Mouse (Mus musculus) regulatory T cell (primary cell): ENCODE results near the gene Prr12.
"Not testable (repeated sequence)": the region's sequence is repeated elsewhere in the genome, so short reads cannot be mapped to it uniquely, and the experiment has no call there.

Source experiments
- in situ Hi-C: fragments of 300-600 bp; cut with MboI, MseI; formaldehyde crosslinking; loops from one replicate; pipeline ENCODE4 v1.15.1; 2025; ENCODE audit warnings: high pct_unique_total_duplicates

Gene Prr12

GRCm38 (mm10) chr7:45052862-45053116 is at the start of gene Prr12:
Gene Prr12, minus strand, starts transcription at chr7:45052881.
- in situ Hi-C loops = no loop called here

GRCm38 (mm10) chr7:45102441-45102840 is 49.8 kb upstream of the Prr12 start:
- in situ Hi-C loops = no loop called here

DNA sequence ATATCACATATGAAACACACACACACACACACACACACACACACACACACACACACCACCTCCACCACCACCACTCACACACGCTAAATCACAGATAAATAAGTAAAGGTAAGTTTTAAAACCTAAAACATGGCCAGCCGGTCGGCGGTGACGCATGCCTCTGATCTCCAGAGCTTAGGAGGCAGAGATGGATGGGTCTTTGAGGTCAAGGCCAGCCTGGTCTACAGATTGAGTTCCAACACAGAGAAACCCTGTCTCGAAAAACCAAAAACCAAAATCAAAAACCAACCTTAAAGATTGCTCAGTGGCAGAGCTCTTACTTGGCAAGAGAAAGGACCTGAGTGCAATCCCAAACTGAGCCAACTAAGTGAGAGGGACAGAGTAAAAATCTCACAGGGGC is 47.4 kb upstream of the Prr12 start:
- in situ Hi-C loops = no loop called here

DNA sequence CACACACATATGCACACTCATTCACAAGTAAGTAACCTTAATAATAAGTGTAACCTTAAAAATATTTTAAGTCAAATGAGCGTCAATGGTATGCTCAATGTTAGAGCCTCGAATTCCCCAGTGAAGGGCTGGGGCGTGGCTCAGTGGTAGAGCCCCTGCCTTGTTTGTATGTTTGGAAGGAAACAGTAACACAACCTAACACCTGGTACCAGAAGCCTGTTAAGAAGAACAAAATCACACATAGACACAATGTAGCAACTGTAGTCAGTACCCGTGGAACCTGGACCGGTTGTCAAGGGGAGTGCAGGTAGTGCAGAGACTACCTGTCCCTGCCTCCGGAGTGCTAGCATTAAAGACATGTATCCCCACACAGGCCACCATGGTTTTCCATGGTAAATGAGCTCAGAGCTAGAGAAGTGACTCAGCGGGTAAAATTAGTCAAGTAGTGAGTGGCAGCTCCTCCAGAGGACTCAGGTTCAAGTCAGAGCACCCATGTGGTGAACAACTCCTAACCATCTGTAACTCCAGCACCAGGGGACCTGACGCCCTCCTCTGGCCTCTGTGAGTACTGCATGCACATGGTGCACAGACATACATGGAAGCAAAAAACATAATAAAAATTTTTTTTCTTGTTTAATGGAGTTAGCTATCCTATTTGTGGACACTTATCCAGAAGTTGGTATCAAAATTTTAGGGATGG is 46.0 kb upstream of the Prr12 start:
- in situ Hi-C loops = no loop called here

GRCm38 (mm10) chr7:45097479-45097878 is 44.8 kb upstream of the Prr12 start:
- in situ Hi-C loops = no loop called here

GRCm38 (mm10) chr7:45095965-45096364 is 43.3 kb upstream of the Prr12 start:
- in situ Hi-C loops = not testable (repeated sequence)

- in situ Hi-C loops = no loop called here
Observed at GRCm38 (mm10) chr7:45095367-45095766, 42.7 kb upstream of the Prr12 start.

DNA sequence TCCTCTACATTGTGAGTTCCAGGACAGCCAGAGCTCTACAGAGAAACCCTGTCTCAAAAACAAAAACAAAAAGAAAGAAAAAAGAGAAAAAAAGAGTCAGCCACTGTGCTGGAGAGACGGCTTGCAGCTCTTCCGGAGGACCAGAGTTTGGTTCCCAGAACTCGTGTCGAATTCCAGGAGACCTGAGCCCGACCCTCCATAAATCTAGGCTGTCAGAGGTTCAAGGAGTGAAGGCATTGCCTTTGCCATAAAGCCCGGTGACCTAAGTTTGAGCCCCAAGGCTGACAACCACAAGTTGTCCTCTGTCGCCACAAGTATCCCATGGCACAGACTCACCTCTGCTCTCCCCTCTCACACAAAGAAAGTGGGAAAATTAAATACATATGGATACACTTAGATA is 41.4 kb upstream of the Prr12 start:
- in situ Hi-C loops = no loop called here

DNA sequence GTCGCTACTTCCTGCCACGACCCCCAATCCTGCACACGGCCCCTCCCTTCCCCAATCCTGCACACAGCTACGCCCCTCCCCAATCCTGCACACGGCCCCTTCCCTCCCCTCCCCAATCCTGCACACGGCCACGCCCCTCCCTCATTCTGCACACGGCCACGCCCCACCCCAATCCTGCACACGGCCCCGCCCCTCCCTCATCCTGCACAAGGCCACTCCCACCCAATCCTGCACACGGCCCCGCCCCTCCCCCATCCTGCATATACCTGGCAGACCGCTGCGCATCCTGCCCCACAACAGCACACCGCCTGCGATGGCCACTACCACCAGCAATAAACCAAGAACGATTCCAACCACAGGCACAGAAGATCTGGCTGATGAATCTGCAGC is 40.8 kb upstream of the Prr12 start:
- in situ Hi-C loops = no loop called here

- in situ Hi-C loops = no loop called here
Observed at GRCm38 (mm10) chr7:45092828-45093515, 40.3 kb upstream of the Prr12 start.

DNA sequence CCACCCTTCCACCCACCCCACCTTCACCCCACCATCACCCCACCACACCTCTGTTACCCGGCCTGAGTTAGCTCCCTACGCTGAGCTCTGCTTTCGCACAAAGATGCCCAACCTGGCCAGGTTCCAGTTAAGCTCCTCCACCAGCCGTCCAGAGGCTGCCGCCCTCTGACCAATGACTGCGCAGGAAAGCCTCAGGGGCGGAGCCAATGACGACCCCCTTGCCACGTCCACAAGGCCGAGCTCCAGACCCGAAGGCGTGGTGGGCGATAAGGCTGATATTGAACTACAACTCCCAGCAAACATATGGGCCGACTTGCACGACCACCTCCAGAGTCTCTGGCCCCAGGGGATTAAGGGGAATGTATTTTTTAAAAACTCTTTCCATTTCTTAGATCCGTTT is 39.4 kb upstream of the Prr12 start, which contains the start of gene Rcn3:
Gene Rcn3, minus strand, starts transcription at position 174 of the 400 bp plus-strand sequence.
- in situ Hi-C loops = no loop called here

DNA sequence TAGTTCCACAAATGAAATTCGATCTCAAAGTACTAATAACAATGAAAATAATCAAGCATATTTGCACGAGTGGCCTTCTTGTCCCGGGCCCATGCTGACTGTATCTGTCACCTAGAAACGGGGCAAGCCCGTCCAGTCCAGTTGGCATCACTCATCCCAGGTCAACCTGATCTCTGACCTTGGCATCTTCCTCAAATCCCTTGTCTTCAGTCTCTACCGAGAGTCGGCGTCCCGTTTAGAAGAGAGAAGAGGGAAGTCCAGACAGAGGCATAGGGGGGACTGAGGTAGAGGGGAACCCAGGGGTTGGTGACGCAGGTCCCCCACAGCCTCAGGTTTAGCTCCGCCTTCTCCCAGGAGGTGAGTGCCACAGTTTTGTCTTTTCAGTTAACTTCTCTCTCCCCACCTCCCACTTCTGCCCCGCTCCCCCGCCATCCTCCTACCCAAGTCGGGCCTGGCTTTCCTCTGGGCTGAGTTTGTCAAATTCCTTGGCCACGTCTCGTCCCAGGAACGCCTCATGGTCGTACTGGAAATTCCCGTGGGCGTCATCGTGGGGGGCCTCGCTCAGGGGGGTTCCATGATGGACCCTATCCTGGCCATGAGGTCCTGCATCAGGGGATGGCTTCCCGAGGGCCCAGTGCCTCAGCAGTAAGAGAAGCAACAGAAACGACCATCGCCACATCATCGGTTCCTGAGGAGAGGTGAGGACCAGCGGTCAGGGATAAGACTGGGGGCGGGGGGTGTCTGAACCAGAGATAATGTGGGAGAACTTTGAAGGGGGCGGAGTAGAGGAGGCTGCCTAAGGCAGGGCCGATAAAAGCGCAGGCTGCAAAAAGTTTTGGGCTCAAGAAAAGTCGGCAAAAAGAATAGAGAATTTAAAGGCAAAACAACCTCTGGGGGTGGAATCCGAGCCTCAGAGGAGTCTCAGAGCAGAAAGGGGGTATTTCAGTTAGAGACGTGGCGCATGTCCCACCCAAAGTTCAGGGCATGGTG is 38.6 kb upstream of the Prr12 start:
- in situ Hi-C loops = no loop called here

GRCm38 (mm10) chr7:45090251-45090977 is 37.7 kb upstream of the Prr12 start:
- in situ Hi-C loops = no loop called here

DNA sequence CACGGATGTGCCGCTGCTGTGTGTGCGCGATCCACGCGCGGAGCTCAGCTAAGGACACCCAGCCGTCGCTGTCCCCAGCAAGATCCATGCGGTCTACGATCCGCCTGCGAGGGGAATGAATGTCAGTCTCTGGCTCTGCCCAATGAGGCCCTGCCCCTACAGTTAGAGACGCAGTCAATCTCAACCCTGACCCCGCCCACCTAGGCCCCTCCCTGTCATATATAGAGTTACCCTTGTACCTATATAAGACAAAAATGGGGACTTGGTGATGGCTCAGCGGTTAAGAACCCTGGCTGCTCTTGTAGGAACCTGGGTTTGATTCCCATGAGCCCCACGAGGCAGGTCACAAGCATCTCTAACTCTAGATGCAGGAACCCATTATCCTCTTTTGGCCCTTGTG is 35.9 kb upstream of the Prr12 start:
- in situ Hi-C loops = no loop called here

- in situ Hi-C loops = no loop called here
Observed at GRCm38 (mm10) chr7:45086084-45086483, 33.4 kb upstream of the Prr12 start.

- in situ Hi-C loops = loop anchor here (5.0 kb wide), 1 partner anchor 44 kb away; the partner anchor contains the start of gene Rpl13a
Observed at GRCm38 (mm10) chr7:45083300-45083890, 30.7 kb upstream of the Prr12 start.

DNA sequence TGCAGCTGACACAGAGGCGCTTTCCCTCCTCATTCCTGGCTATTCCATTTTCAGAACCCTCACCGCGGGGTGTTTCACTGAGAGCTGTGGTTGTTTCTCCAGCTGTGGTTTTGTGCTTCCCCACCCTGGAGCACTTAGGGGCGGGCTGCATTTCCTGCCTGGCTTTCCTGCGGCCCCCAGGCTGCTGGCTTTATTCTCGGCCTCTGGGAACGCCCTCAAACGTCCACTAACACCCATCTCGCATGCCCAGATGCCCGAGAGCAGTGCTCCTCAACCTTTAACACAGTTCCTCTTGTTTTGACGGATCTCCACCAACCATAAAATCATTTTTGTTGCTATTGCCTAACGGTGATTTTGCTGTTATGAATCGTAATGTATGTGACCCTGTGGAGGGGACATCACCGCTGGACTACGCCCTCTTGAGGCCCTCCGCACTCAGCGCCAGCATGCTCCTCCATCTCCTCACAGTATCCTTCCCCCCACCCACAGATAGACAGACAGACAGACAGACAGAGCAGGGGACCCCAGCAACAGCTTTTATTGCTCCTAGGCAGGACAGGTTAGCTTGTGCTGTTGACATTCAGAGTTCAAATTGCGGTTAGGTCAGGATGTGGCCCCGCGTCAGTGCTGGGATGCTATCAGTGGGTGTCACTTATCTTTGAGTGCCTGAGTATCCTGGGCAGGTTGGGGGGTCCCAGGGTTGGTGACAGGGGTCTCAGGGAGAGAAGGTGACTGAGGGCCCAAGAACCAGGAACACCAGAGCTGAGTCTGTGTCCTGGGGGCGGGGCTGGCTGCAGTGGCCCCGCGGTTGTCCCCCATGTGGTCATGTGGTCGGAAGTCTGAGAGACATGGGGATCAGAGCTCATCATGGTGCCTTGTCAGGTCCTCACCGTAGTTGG is 30.0 kb upstream of the Prr12 start:
- in situ Hi-C loops = loop anchor here (5.0 kb wide), 1 partner anchor 45 kb away; the partner anchor contains the start of gene Rpl13a

GRCm38 (mm10) chr7:45081016-45081415 is 28.3 kb upstream of the Prr12 start:
- in situ Hi-C loops = loop anchor here (5.0 kb wide), 1 partner anchor 46 kb away; the partner anchor contains the start of gene Rpl13a

DNA sequence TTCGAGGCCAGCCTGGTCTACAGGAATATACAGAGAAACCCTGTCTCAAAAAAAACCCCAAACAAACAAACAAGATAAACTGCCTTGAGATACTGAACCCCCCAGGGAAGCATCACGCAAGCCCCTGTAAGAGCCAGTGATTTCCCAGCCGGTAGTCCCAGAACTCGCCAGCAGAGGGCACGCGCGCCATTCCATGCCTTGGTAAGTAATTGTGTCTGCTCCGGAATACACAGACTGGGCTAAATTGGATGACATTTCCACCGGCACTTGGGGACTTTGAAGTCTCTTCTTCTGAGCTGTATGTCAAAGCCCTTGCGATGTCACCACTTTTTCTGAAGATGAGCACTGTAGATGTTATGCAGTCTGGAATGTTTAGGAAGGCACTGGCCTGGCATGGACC is 27.2 kb upstream of the Prr12 start:
- in situ Hi-C loops = loop anchor here (5.0 kb wide), 1 partner anchor 47 kb away; the partner anchor contains the start of gene Rpl13a

DNA sequence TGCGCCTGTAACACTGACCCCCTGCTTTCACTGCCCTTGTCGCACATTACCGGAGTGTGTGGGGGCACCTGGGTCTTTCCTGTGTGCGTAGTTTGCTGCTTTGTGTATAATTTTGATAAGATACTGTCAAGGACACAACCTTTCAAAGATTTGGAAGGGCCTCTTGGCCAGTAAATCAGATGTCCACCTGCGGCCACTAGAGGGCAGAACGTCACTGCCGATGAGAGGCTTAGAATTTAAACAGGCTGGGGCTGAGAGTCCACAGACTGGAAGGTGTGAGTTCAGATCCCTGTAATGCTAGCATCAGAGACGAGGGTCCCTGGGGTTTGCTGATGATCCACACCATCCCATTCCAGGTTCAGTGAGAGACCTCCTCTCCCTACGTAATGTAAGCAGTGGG is 25.8 kb upstream of the Prr12 start:
- in situ Hi-C loops = no loop called here
